Mouse (Mus musculus): ENCODE measurements around the gene Suz12. TPM values are rescaled to one million over a fixed set of nuclear protein-coding genes. Genes with fewer than 3 reads are reported as not detected.
"Not testable (repeated sequence)": the region's sequence is repeated elsewhere in the genome, so short reads cannot be mapped to it uniquely, and the experiment has no call there.

Suz12 gene
- polyA plus RNA-seq, 1 experiment = 23.4 TPM

- DNase-seq = no peak
- TF ChIP-seq POLR2A (IDR thresholded peaks at IDR 0.05; ENCODE audit: borderline replicate concordance, insufficient read depth, low read length) (no peak), CTCF (IDR thresholded peaks at IDR 0.05; ENCODE audit: borderline replicate concordance, insufficient read depth, low read depth, low read length) (no peak)
- no peak overlapping the region for H3K27ac ChIP-seq (ENCODE audit: insufficient read depth, low read length)
- no peak overlapping the region for H3K4me3 ChIP-seq (replicated peaks; ENCODE audit: insufficient read depth, low read depth, low read length)
- H3K27me3 ChIP-seq (ENCODE audit: control insufficient read depth, insufficient read depth, low read length) = no peaks in the 10 kb centered on the region
- H3K4me1 ChIP-seq (ENCODE audit: control insufficient read depth, insufficient read depth, low read length) = no peaks in the 10 kb centered on the region
- WGBS = 94% methylated on average over 4 of the region's 4 CpGs
These were observed 6.0 kb upstream of the Suz12 start for GRCm38 (mm10) chr11:79986886-79987285.

- TF ChIP-seq CTCF (IDR thresholded peaks at IDR 0.05; ENCODE audit: borderline replicate concordance, insufficient read depth, low read depth, low read length) (no peak), POLR2A (IDR thresholded peaks at IDR 0.05; ENCODE audit: borderline replicate concordance, insufficient read depth, low read length) (no peak)
- WGBS = 86% methylated on average over 3 of the region's 3 CpGs
- DNase-seq = no peak
- no peak overlapping the region for H3K27ac ChIP-seq (ENCODE audit: insufficient read depth, low read length)
- H3K27me3 ChIP-seq (ENCODE audit: control insufficient read depth, insufficient read depth, low read length) = no peaks in the 10 kb centered on the region
- H3K4me3 ChIP-seq (replicated peaks; ENCODE audit: insufficient read depth, low read depth, low read length) = no peak overlapping the region
- H3K4me1 ChIP-seq (ENCODE audit: control insufficient read depth, insufficient read depth, low read length) = no peaks in the 10 kb centered on the region
These were observed 5.0 kb upstream of the Suz12 start for GRCm38 (mm10) chr11:79987896-79988295.

- no peak overlapping the region for H3K27ac ChIP-seq (ENCODE audit: insufficient read depth, low read length)
- DNase-seq = no peak
- no peak overlapping the region for H3K4me3 ChIP-seq (replicated peaks; ENCODE audit: insufficient read depth, low read depth, low read length)
- 92% methylated on average over 2 of the region's 2 CpGs for WGBS
- TF ChIP-seq POLR2A (IDR thresholded peaks at IDR 0.05; ENCODE audit: borderline replicate concordance, insufficient read depth, low read length) (no peak), CTCF (IDR thresholded peaks at IDR 0.05; ENCODE audit: borderline replicate concordance, insufficient read depth, low read depth, low read length) (no peak)
- H3K27me3 ChIP-seq (ENCODE audit: control insufficient read depth, insufficient read depth, low read length) = no peaks in the 10 kb centered on the region
- H3K4me1 ChIP-seq (ENCODE audit: control insufficient read depth, insufficient read depth, low read length) = no peaks in the 10 kb centered on the region
These were observed 2.8 kb upstream of the Suz12 start for GRCm38 (mm10) chr11:79990120-79990519.

- 96% methylated on average over 5 of the region's 5 CpGs for WGBS
- H3K4me3 ChIP-seq (replicated peaks; ENCODE audit: insufficient read depth, low read depth, low read length) = no peak overlapping the region
- no peaks in the 10 kb centered on the region for H3K27me3 ChIP-seq (ENCODE audit: control insufficient read depth, insufficient read depth, low read length)
- peak in 1 of 2 experiments; percentile 11 for DNase-seq
- H3K4me1 ChIP-seq (ENCODE audit: control insufficient read depth, insufficient read depth, low read length) = no peaks in the 10 kb centered on the region
- no peak for TF ChIP-seq CTCF (IDR thresholded peaks at IDR 0.05; ENCODE audit: borderline replicate concordance, insufficient read depth, low read depth, low read length)
- H3K27ac ChIP-seq (ENCODE audit: insufficient read depth, low read length) = no peak overlapping the region
These were observed 1.3 kb upstream of the Suz12 start for GRCm38 (mm10) chr11:79991600-79991999.

GRCm38 (mm10) chr11:79992035-79992591 is 793 bp upstream of the Suz12 start:
- peak overlapping the region; percentile 80 for H3K4me3 ChIP-seq (replicated peaks; ENCODE audit: insufficient read depth, low read depth, low read length)
- 29% methylated on average over 21 of the region's 21 CpGs for WGBS
- no peaks in the 10 kb centered on the region for H3K27me3 ChIP-seq (ENCODE audit: control insufficient read depth, insufficient read depth, low read length)
- H3K4me1 ChIP-seq (ENCODE audit: control insufficient read depth, insufficient read depth, low read length) = no peaks in the 10 kb centered on the region
- H3K27ac ChIP-seq (ENCODE audit: insufficient read depth, low read length) = 0 out of 2 replicates have a peak overlapping the region, but pooled peaks have one; percentile 70
- no peak for TF ChIP-seq CTCF (IDR thresholded peaks at IDR 0.05; ENCODE audit: borderline replicate concordance, insufficient read depth, low read depth, low read length)
- TF ChIP-seq POLR2A (IDR thresholded peaks at IDR 0.05; ENCODE audit: borderline replicate concordance, insufficient read depth, low read length) = no peak
- DNase-seq = peak in 1 of 2 experiments; percentile 2

- TF ChIP-seq POLR2A (IDR thresholded peaks at IDR 0.05; ENCODE audit: borderline replicate concordance, insufficient read depth, low read length) (no peak), CTCF (IDR thresholded peaks at IDR 0.05; ENCODE audit: borderline replicate concordance, insufficient read depth, low read depth, low read length) (no peak)
- Histone ChIP-seq H3K27me3 (ENCODE audit: control insufficient read depth, insufficient read depth, low read length) (no peaks in the 10 kb centered on the region), H3K4me3 (replicated peaks; ENCODE audit: insufficient read depth, low read depth, low read length) (peak overlapping the region; percentile 95), H3K27ac (ENCODE audit: insufficient read depth, low read length) (0 out of 2 replicates have a peak overlapping the region, but pooled peaks have one; percentile 4), H3K4me1 (ENCODE audit: control insufficient read depth, insufficient read depth, low read length) (no peaks in the 10 kb centered on the region)
- under 1% methylated on average over 58 of the region's 74 CpGs for WGBS
- DNase-seq = no peak
These were observed 707 bp downstream of the Suz12 start for GRCm38 (mm10) chr11:79993356-79994270.

- no peak for TF ChIP-seq POLR2A (IDR thresholded peaks at IDR 0.05; ENCODE audit: borderline replicate concordance, insufficient read depth, low read length)
- TF ChIP-seq CTCF (IDR thresholded peaks at IDR 0.05; ENCODE audit: borderline replicate concordance, insufficient read depth, low read depth, low read length) = no peak
- Histone ChIP-seq H3K4me1 (ENCODE audit: control insufficient read depth, insufficient read depth, low read length) (no peaks in the 10 kb centered on the region), H3K27ac (ENCODE audit: insufficient read depth, low read length) (no peak overlapping the region), H3K27me3 (ENCODE audit: control insufficient read depth, insufficient read depth, low read length) (no peaks in the 10 kb centered on the region), H3K4me3 (replicated peaks; ENCODE audit: insufficient read depth, low read depth, low read length) (peak overlapping the region; percentile 95)
- under 1% methylated on average over 7 of the region's 7 CpGs for WGBS
- DNase-seq = no peak
These were observed 1.5 kb downstream of the Suz12 start for GRCm38 (mm10) chr11:79994271-79994988.

GRCm38 (mm10) chr11:80016533-80016932 is 23.6 kb downstream of the Suz12 start:
- WGBS = 86% methylated on average over 5 of the region's 5 CpGs
- H3K27ac ChIP-seq (ENCODE audit: insufficient read depth, low read length); H3K27me3 ChIP-seq (ENCODE audit: control insufficient read depth, insufficient read depth, low read length); H3K4me1 ChIP-seq (ENCODE audit: control insufficient read depth, insufficient read depth, low read length); H3K4me3 ChIP-seq (replicated peaks; ENCODE audit: insufficient read depth, low read depth, low read length); DNase-seq: not testable (repeated sequence)
